Mouse (Mus musculus): ENCODE measurements around the gene Timd2. TPM values are rescaled to one million over a fixed set of nuclear protein-coding genes. Genes with fewer than 3 reads are reported as not detected.
A peak's percentile ranks its signal among the peaks of the same experiment; 100 is the strongest.
"Not testable (repeated sequence)": the region's sequence is repeated elsewhere in the genome, so short reads cannot be mapped to it uniquely, and the experiment has no call there.

The Timd2 gene
- polyA plus RNA-seq, 1 experiment from 2014 or later = not detected

DNA sequence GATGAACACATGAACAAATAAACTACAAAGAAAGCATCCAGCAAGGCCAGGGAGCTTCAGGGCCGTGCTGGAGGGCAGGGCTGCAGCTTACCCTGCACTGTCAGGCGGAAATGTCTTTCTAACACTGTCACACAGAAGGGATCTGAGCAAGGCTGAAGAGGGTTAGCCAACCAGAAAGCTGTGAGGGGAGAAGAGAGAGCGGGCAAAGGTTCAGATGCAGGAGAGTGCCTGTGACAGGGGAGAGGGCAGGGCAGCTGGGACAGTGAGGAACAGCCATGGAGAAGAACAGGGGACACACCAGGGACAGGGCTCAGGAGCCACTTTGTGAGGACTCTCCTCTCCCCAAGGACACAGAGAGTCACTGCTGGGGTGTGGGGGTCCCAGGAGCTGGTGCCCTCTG, 57.2 kb downstream of the Timd2 start:
- DNase-seq (ENCODE audit: low spot score); H3K4me1 ChIP-seq (ENCODE audit: control insufficient read depth, insufficient read depth, low read length); H3K4me3 ChIP-seq (ENCODE audit: low read depth, low read length); H3K27me3 ChIP-seq (ENCODE audit: control insufficient read depth, insufficient read depth, low read length); ATAC-seq (replicated peaks; ENCODE audit: insufficient number of reproducible peaks, low FRiP score, low TSS enrichment, low read depth); H3K9me3 ChIP-seq (replicated peaks; ENCODE audit: control insufficient read depth, low read length); H3K36me3 ChIP-seq (replicated peaks; ENCODE audit: control insufficient read depth, insufficient read depth, low read depth, low read length); H3K4me2 ChIP-seq (ENCODE audit: low read depth, low read length); H3K27ac ChIP-seq (replicated peaks; ENCODE audit: low read depth, low read length); H3K9ac ChIP-seq (replicated peaks; ENCODE audit: low read length): not testable (repeated sequence)
- 40% methylated on average over 3 of the region's 3 CpGs for WGBS

- Histone ChIP-seq H3K4me1 (ENCODE audit: control insufficient read depth, insufficient read depth, low read length) (no peaks in the 10 kb centered on the region), H3K4me2 (ENCODE audit: low read depth, low read length) (no peak overlapping the region), H3K27me3 (ENCODE audit: control insufficient read depth, insufficient read depth, low read length) (no peaks in the 10 kb centered on the region), H3K36me3 (replicated peaks; ENCODE audit: control insufficient read depth, insufficient read depth, low read depth, low read length) (no peaks in the 10 kb centered on the region), H3K4me3 (ENCODE audit: low read depth, low read length) (no peak overlapping the region), H3K27ac (replicated peaks; ENCODE audit: low read depth, low read length) (no peak overlapping the region), H3K9ac (replicated peaks; ENCODE audit: low read length) (no peak overlapping the region), H3K9me3 (replicated peaks; ENCODE audit: control insufficient read depth, low read length) (no peaks in the 10 kb centered on the region)
- WGBS = 84% methylated on average over 1 of the region's 1 CpGs
- DNase-seq (ENCODE audit: low spot score) (peak; percentile 27), ATAC-seq (replicated peaks; ENCODE audit: insufficient number of reproducible peaks, low FRiP score, low TSS enrichment, low read depth) (no peak)
Measured at GRCm38 (mm10) chr11:46644824-46645223, 62.0 kb downstream of the Timd2 start.

DNA sequence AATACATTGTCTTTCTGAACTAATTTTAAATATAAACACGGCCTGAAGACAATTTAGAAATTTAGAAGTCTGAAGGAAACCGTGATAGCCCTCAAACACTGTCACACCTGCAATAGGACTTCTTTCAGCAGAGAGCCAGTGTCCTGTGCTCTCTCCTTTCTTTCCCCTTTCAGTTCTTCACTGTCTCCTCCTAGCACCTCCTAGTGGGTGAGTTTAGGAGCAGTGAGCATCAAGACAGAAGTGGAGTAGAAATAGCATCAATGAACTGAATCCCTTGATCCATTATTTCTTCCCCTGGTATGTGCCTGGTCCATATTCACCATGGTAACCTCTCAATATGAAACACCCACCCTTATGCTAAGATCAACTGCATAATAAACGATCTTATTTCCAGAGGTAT, 70.3 kb downstream of the Timd2 start:
- Histone ChIP-seq H3K4me2 (ENCODE audit: low read depth, low read length) (no peak overlapping the region), H3K27me3 (ENCODE audit: control insufficient read depth, insufficient read depth, low read length) (no peaks in the 10 kb centered on the region), H3K36me3 (replicated peaks; ENCODE audit: control insufficient read depth, insufficient read depth, low read depth, low read length) (no peaks in the 10 kb centered on the region), H3K9ac (replicated peaks; ENCODE audit: low read length) (no peak overlapping the region), H3K27ac (replicated peaks; ENCODE audit: low read depth, low read length) (no peak overlapping the region), H3K4me1 (ENCODE audit: control insufficient read depth, insufficient read depth, low read length) (no peaks in the 10 kb centered on the region), H3K4me3 (ENCODE audit: low read depth, low read length) (no peak overlapping the region), H3K9me3 (replicated peaks; ENCODE audit: control insufficient read depth, low read length) (no peaks in the 10 kb centered on the region)
- 87% methylated on average over 3 of the region's 3 CpGs for WGBS
- DNase-seq (ENCODE audit: low spot score) (no peak), ATAC-seq (replicated peaks; ENCODE audit: insufficient number of reproducible peaks, low FRiP score, low TSS enrichment, low read depth) (no peak)

- H3K4me2 ChIP-seq (ENCODE audit: low read depth, low read length); H3K4me3 ChIP-seq (ENCODE audit: low read depth, low read length); H3K27me3 ChIP-seq (ENCODE audit: control insufficient read depth, insufficient read depth, low read length); H3K4me1 ChIP-seq (ENCODE audit: control insufficient read depth, insufficient read depth, low read length); H3K36me3 ChIP-seq (replicated peaks; ENCODE audit: control insufficient read depth, insufficient read depth, low read depth, low read length); ATAC-seq (replicated peaks; ENCODE audit: insufficient number of reproducible peaks, low FRiP score, low TSS enrichment, low read depth); H3K9me3 ChIP-seq (replicated peaks; ENCODE audit: control insufficient read depth, low read length); DNase-seq (ENCODE audit: low spot score); H3K9ac ChIP-seq (replicated peaks; ENCODE audit: low read length); H3K27ac ChIP-seq (replicated peaks; ENCODE audit: low read depth, low read length): not testable (repeated sequence)
- WGBS = 82% methylated on average over 4 of the region's 4 CpGs
Measured at GRCm38 (mm10) chr11:46635516-46635915, 71.3 kb downstream of the Timd2 start.

GRCm38 (mm10) chr11:46631635-46632034, 75.2 kb downstream of the Timd2 start:
- Histone ChIP-seq H3K36me3 (replicated peaks; ENCODE audit: control insufficient read depth, insufficient read depth, low read depth, low read length) (no peaks in the 10 kb centered on the region), H3K27ac (replicated peaks; ENCODE audit: low read depth, low read length) (no peak overlapping the region), H3K9me3 (replicated peaks; ENCODE audit: control insufficient read depth, low read length) (no peaks in the 10 kb centered on the region), H3K4me2 (ENCODE audit: low read depth, low read length) (no peak overlapping the region), H3K9ac (replicated peaks; ENCODE audit: low read length) (no peak overlapping the region), H3K27me3 (ENCODE audit: control insufficient read depth, insufficient read depth, low read length) (no peaks in the 10 kb centered on the region), H3K4me3 (ENCODE audit: low read depth, low read length) (no peak overlapping the region), H3K4me1 (ENCODE audit: control insufficient read depth, insufficient read depth, low read length) (no peaks in the 10 kb centered on the region)
- ATAC-seq (replicated peaks; ENCODE audit: insufficient number of reproducible peaks, low FRiP score, low TSS enrichment, low read depth) (no peak), DNase-seq (ENCODE audit: low spot score) (peak; percentile 68)
- WGBS = 31% methylated on average over 3 of the region's 3 CpGs

- Histone ChIP-seq H3K4me2 (ENCODE audit: low read depth, low read length) (no peak within 1 kb of the TSS), H3K9me3 (replicated peaks; ENCODE audit: control insufficient read depth, low read length) (no peaks in the 10 kb centered on the region), H3K4me3 (ENCODE audit: low read depth, low read length) (no peak within 1 kb of the TSS), H3K27me3 (ENCODE audit: control insufficient read depth, insufficient read depth, low read length) (no peaks in the 10 kb centered on the region), H3K9ac (replicated peaks; ENCODE audit: low read length) (no peak within 1 kb of the TSS), H3K27ac (replicated peaks; ENCODE audit: low read depth, low read length) (no peak within 1 kb of the TSS), H3K4me1 (ENCODE audit: control insufficient read depth, insufficient read depth, low read length) (no peaks in the 10 kb centered on the region), H3K36me3 (replicated peaks; ENCODE audit: control insufficient read depth, insufficient read depth, low read depth, low read length) (no peaks in the 10 kb centered on the region)
- WGBS = 56% methylated on average over 2 of the region's 2 CpGs
- peak; percentile 5 for DNase-seq (ENCODE audit: low spot score)
- no peak for ATAC-seq (replicated peaks; ENCODE audit: insufficient number of reproducible peaks, low FRiP score, low TSS enrichment, low read depth)
Measured at GRCm38 (mm10) chr11:46629211-46629795, 77.6 kb downstream of the Timd2 start, which contains the start of gene Dppa1. Gene Dppa1 (minus strand): TSS chr11:46629261.

DNA sequence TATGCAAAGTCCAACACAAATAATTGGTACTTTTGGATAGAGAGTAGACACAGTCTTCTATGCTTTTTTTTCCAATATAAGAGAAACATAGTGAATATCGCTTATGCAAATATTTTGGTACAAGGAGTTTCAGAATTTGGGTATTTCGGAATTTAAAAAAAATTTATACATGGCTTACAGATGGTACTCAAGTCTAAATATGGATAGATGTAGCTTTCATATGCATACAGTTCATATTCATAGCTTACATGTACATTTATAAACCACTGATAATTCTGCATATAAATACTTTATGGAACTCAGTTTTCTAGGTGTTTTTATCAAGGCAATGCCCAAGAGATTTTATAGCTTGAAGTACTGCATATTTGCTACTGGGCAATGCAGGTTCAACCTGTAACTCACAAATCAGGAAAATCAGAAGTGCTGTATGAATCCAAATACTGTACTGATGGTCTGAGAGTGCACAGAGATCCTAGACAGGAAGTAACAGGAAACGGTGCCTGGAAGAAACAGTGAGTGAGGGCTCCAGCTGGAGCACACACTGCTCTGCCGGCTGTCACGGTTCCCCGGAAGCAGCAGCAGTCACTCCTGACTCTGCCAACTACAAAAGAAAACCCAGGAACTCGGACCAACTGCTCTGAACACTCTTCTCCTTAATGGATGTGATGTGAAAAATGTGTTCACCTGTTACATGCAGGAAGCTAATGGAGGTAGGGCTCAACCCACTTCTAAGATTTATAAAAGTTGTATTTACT, 86.3 kb downstream of the Timd2 start:
- WGBS = 68% methylated on average over 7 of the region's 7 CpGs
- Histone ChIP-seq H3K9me3 (replicated peaks; ENCODE audit: control insufficient read depth, low read length) (no peaks in the 10 kb centered on the region), H3K9ac (replicated peaks; ENCODE audit: low read length) (no peak overlapping the region), H3K27ac (replicated peaks; ENCODE audit: low read depth, low read length) (no peak overlapping the region), H3K4me3 (ENCODE audit: low read depth, low read length) (no peak overlapping the region), H3K27me3 (ENCODE audit: control insufficient read depth, insufficient read depth, low read length) (no peaks in the 10 kb centered on the region), H3K36me3 (replicated peaks; ENCODE audit: control insufficient read depth, insufficient read depth, low read depth, low read length) (no peaks in the 10 kb centered on the region), H3K4me1 (ENCODE audit: control insufficient read depth, insufficient read depth, low read length) (no peaks in the 10 kb centered on the region), H3K4me2 (ENCODE audit: low read depth, low read length) (no peak overlapping the region)
- no peak for DNase-seq (ENCODE audit: low spot score)
- no peak for ATAC-seq (replicated peaks; ENCODE audit: insufficient number of reproducible peaks, low FRiP score, low TSS enrichment, low read depth)

DNA sequence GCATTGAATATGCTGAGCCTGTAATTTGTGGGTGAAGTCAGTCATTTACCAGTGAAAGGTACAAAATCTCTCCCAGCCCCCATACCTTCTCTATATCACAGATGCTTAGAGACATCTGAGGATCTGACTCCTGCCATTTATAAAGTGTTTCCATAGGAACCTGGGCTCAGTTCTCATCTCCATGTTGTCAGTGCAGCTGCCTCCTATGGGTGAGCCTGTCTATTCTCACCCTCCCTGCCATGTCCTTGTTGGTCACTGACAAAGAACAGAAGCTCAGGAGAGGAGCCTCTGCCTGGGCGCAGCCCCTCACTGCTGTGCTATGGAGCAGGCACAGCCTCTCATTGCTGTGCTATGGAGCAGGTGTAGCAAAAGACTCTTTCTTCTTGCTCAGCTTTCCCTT, 86.9 kb downstream of the Timd2 start:
- no peak for ATAC-seq (replicated peaks; ENCODE audit: insufficient number of reproducible peaks, low FRiP score, low TSS enrichment, low read depth)
- Histone ChIP-seq H3K9me3 (replicated peaks; ENCODE audit: control insufficient read depth, low read length) (no peaks in the 10 kb centered on the region), H3K4me3 (ENCODE audit: low read depth, low read length) (no peak overlapping the region), H3K27ac (replicated peaks; ENCODE audit: low read depth, low read length) (no peak overlapping the region), H3K9ac (replicated peaks; ENCODE audit: low read length) (no peak overlapping the region), H3K4me1 (ENCODE audit: control insufficient read depth, insufficient read depth, low read length) (no peaks in the 10 kb centered on the region), H3K36me3 (replicated peaks; ENCODE audit: control insufficient read depth, insufficient read depth, low read depth, low read length) (no peaks in the 10 kb centered on the region), H3K4me2 (ENCODE audit: low read depth, low read length) (no peak overlapping the region), H3K27me3 (ENCODE audit: control insufficient read depth, insufficient read depth, low read length) (no peaks in the 10 kb centered on the region)
- 79% methylated on average over 1 of the region's 1 CpGs for WGBS
- no peak for DNase-seq (ENCODE audit: low spot score)

Data from embryonic facial prominence, embryonic 11.5 days (tissue).